Mouse (Mus musculus) kidney, postnatal 0 days (tissue): ENCODE results near the gene Taar6. TPM values are rescaled to one million over a fixed set of nuclear protein-coding genes. Genes with fewer than 3 reads are reported as not detected.
A peak's percentile ranks its signal among the peaks of the same experiment; 100 is the strongest.

Experiments
- ATAC-seq: fragments of 200-750 bp; cut with Nextera tagmentation; replicated peaks from 2 replicates; pipeline ENCODE4 v1.8.0; 2017; ENCODE audit warnings: low read depth, moderate number of reproducible peaks, moderate TSS enrichment, moderate library complexity; ENCODE audit not compliant: low FRiP score
- DNase-seq: peaks from one replicate; pipeline ENCODE4 v3.0.0-alpha.2; 2016; ENCODE audit warnings: low spot score
- H3K27ac ChIP-seq: fragments of 300-500 bp; sonication (generic); 2 replicates; pipeline ENCODE4 v1.5.1; 2014; ENCODE audit warnings: mild to moderate bottlenecking
- H3K27me3 ChIP-seq: fragments of 300-500 bp; sonication (generic); 2 replicates; pipeline ENCODE4 v1.6.1; 2014; ENCODE audit warnings: low read length, mixed read lengths; ENCODE audit not compliant: insufficient read depth
- H3K36me3 ChIP-seq: fragments of 300-500 bp; sonication (generic); 2 replicates; pipeline ENCODE4 v1.6.1; 2014; ENCODE audit warnings: low read length, mixed read lengths; ENCODE audit not compliant: insufficient read depth
- H3K4me1 ChIP-seq: fragments of 300-500 bp; sonication (generic); replicated peaks from 2 replicates; pipeline ENCODE4 v1.6.1; 2014; ENCODE audit warnings: antibody characterized with exemption, low read length, mixed read lengths; ENCODE audit not compliant: insufficient read depth
- H3K4me2 ChIP-seq: fragments of 300-500 bp; sonication (generic); 2 replicates; pipeline ENCODE4 v1.6.1; 2014; ENCODE audit warnings: mild to moderate bottlenecking, low read length, moderate library complexity, mixed read lengths
- H3K4me3 ChIP-seq: fragments of 300-500 bp; sonication (generic); replicated peaks from 2 replicates; pipeline ENCODE4 v1.5.1; 2014; ENCODE audit warnings: low read depth, low read length
- H3K9ac ChIP-seq: fragments of 300-500 bp; sonication (generic); 2 replicates; pipeline ENCODE4 v1.6.1; 2014; ENCODE audit warnings: low read depth, low read length
- H3K9me3 ChIP-seq: fragments of 300-500 bp; sonication (generic); replicated peaks from 2 replicates; pipeline ENCODE4 v1.6.1; 2016; ENCODE audit warnings: low read length, inconsistent platforms, mixed read lengths
- CTCF ChIP-seq: IDR thresholded peaks from 2 replicates; pipeline ENCODE4 v1.5.1; 2016; ENCODE audit warnings: antibody characterized with exemption, low read depth, mild to moderate bottlenecking, moderate library complexity
- WGBS: fragments of 180-500 bp; shearing (Covaris S2); extraction: QIAGEN DNeasy Blood & Tissue Kit; methylation state at CpG from one replicate; pipeline ENCODE4 v1.1.7; 2014; 5-methylcytosine and 5-hydroxymethylcytosine counted together
- polyA plus RNA-seq: library from polyadenylated mRNA; unstranded; fragments of >200 nt; fragmentation: Nextera tagmentation; extraction: Ambion mirVana; gene quantifications from 2 replicates; pipeline ENCODE4 v1.2.1, GENCODE M21; 2015

Gene Taar6
- polyA plus RNA-seq, 1 experiment from 2014 or later = not detected

- Histone ChIP-seq H3K4me1 (no peaks in the 10 kb centered on the region), H3K36me3 (no peaks in the 10 kb centered on the region), H3K9me3 (no peaks in the 10 kb centered on the region), H3K4me2 (no peak within 1 kb of the TSS), H3K9ac (no peak within 1 kb of the TSS), H3K4me3 (no peak within 1 kb of the TSS), H3K27me3 (no peaks in the 10 kb centered on the region), H3K27ac (no peak within 1 kb of the TSS)
- 83% methylated on average over 3 of the region's 3 CpGs for WGBS
- DNase-seq = no peak
- TF ChIP-seq CTCF = no peak
- ATAC-seq = no peak
These were observed 7.9 kb upstream of the Taar6 start, which contains the start of gene Taar7a for GRCm38 (mm10) chr10:23993381-23993780. Gene Taar7a (minus strand): TSS chr10:23993481.

- no peak overlapping the region for H3K9ac ChIP-seq
- H3K27me3 ChIP-seq = no peaks in the 10 kb centered on the region
- no peak overlapping the region for H3K4me2 ChIP-seq
- no peaks in the 10 kb centered on the region for H3K9me3 ChIP-seq
- no peaks in the 10 kb centered on the region for H3K4me1 ChIP-seq
- H3K27ac ChIP-seq = no peak overlapping the region
- 79% methylated on average over 5 of the region's 5 CpGs for WGBS
- H3K4me3 ChIP-seq = no peak overlapping the region
- no peak for TF ChIP-seq CTCF
- DNase-seq (no peak), ATAC-seq (no peak)
- no peaks in the 10 kb centered on the region for H3K36me3 ChIP-seq
These were observed 973 bp upstream of the Taar6 start for GRCm38 (mm10) chr10:23986419-23986818.

GRCm38 (mm10) chr10:23978901-23979705 is 6.3 kb downstream of the Taar6 start:
- peak; percentile 66; the same call in 1 of the 2 replicates for ATAC-seq
- H3K4me2 ChIP-seq = no peak overlapping the region
- no peak overlapping the region for H3K27ac ChIP-seq
- no peaks in the 10 kb centered on the region for H3K9me3 ChIP-seq
- H3K9ac ChIP-seq = no peak overlapping the region
- peak; percentile 91 for TF ChIP-seq CTCF
- H3K27me3 ChIP-seq = no peaks in the 10 kb centered on the region
- H3K4me1 ChIP-seq = no peaks in the 10 kb centered on the region
- DNase-seq = peak; percentile 89
- H3K4me3 ChIP-seq = no peak overlapping the region
- no peaks in the 10 kb centered on the region for H3K36me3 ChIP-seq
- WGBS = 51% methylated on average over 16 of the region's 16 CpGs

GRCm38 (mm10) chr10:23977958-23978357 is 7.5 kb downstream of the Taar6 start:
- no peaks in the 10 kb centered on the region for H3K27me3 ChIP-seq
- H3K4me2 ChIP-seq = no peak overlapping the region
- no peak for TF ChIP-seq CTCF
- ATAC-seq (no peak), DNase-seq (no peak)
- WGBS = 54% methylated on average over 4 of the region's 4 CpGs
- H3K9ac ChIP-seq = no peak overlapping the region
- H3K27ac ChIP-seq = no peak overlapping the region
- no peaks in the 10 kb centered on the region for H3K9me3 ChIP-seq
- H3K36me3 ChIP-seq = no peaks in the 10 kb centered on the region
- H3K4me1 ChIP-seq = no peaks in the 10 kb centered on the region
- H3K4me3 ChIP-seq = no peak overlapping the region

- WGBS = 89% methylated on average over 5 of the region's 5 CpGs
- Histone ChIP-seq H3K27me3 (no peaks in the 10 kb centered on the region), H3K9me3 (no peaks in the 10 kb centered on the region), H3K36me3 (no peaks in the 10 kb centered on the region), H3K27ac (no peak overlapping the region), H3K9ac (no peak overlapping the region), H3K4me2 (no peak overlapping the region), H3K4me1 (no peaks in the 10 kb centered on the region), H3K4me3 (no peak overlapping the region)
- DNase-seq (no peak), ATAC-seq (no peak)
- TF ChIP-seq CTCF = no peak
These were observed 14.2 kb downstream of the Taar6 start for GRCm38 (mm10) chr10:23971256-23971655.

GRCm38 (mm10) chr10:23970656-23971165 is 14.7 kb downstream of the Taar6 start, which contains the start of gene Taar5:
Gene Taar5 (plus strand): TSS chr10:23970706.
- no peaks in the 10 kb centered on the region for H3K36me3 ChIP-seq
- TF ChIP-seq CTCF = no peak
- no peak within 1 kb of the TSS for H3K27ac ChIP-seq
- H3K27me3 ChIP-seq = no peaks in the 10 kb centered on the region
- H3K4me3 ChIP-seq = no peak within 1 kb of the TSS
- no peak for ATAC-seq
- no peaks in the 10 kb centered on the region for H3K4me1 ChIP-seq
- H3K9me3 ChIP-seq = no peaks in the 10 kb centered on the region
- WGBS = 92% methylated on average over 11 of the region's 11 CpGs
- DNase-seq = no peak
- H3K4me2 ChIP-seq = no peak within 1 kb of the TSS
- no peak within 1 kb of the TSS for H3K9ac ChIP-seq
